Mouse (Mus musculus) liver, embryonic 14.5 days (tissue): ENCODE results near the gene Espn.

Source experiments
- CTCF ChIP-seq: IDR thresholded peaks from 2 replicates; pipeline ENCODE4 v1.5.1; 2016; ENCODE audit warnings: antibody characterized with exemption, low read depth, control low read depth
- EP300 ChIP-seq: IDR thresholded peaks from 2 replicates; pipeline ENCODE4 v1.6.1; 2016; ENCODE audit warnings: antibody characterized with exemption, low read depth

GRCm38 (mm10) chr4:152096927-152097326, 55.2 kb downstream of the Espn start:
- TF ChIP-seq CTCF (no peak), EP300 (no peak)
